Mouse (Mus musculus) C2C12 (cell line): Measurements from ENCODE around the gene Gp9. TPM values are rescaled to one million over a fixed set of nuclear protein-coding genes. Genes with fewer than 3 reads are reported as not detected.

Experiments used
- H3K27me3 ChIP-seq: one replicate; pipeline ENCODE4 v1.6.1; 2011; ENCODE audit not compliant: control insufficient read depth, insufficient read depth, insufficient read length
- H3K36me3 ChIP-seq: one replicate; pipeline ENCODE4 v1.6.1; 2011; ENCODE audit not compliant: control insufficient read depth, insufficient read depth
- H3K4me3 ChIP-seq: one replicate; pipeline ENCODE4 v1.5.1; 2011; ENCODE audit warnings: mild to moderate bottlenecking, control low read depth; ENCODE audit not compliant: poor library complexity, insufficient read depth, severe bottlenecking
- H3K79me2 ChIP-seq: one replicate; pipeline ENCODE4 v1.6.1; 2011; ENCODE audit not compliant: control insufficient read depth, insufficient read depth
- H3K79me3 ChIP-seq: one replicate; pipeline ENCODE4 v1.6.1; 2011; ENCODE audit warnings: low read depth, control low read depth
- H3ac ChIP-seq: one replicate; pipeline ENCODE3; 2011; ENCODE audit warnings: low read depth; ENCODE audit not compliant: control insufficient read depth, insufficient read length
- CEBPB ChIP-seq: IDR thresholded peaks from one replicate; pipeline ENCODE4 v1.6.1; 2011; ENCODE audit warnings: low read depth, mild to moderate bottlenecking, control low read depth, moderate library complexity
- CTCF ChIP-seq: IDR thresholded peaks from one replicate; pipeline ENCODE4 v1.5.1; 2011; ENCODE audit not compliant: control insufficient read depth, insufficient read depth, insufficient read length
- FOSL1 ChIP-seq: IDR thresholded peaks from one replicate; pipeline ENCODE4 v1.8.0; 2011; ENCODE audit warnings: mild to moderate bottlenecking, low read length; ENCODE audit not compliant: poor library complexity, insufficient read depth, severe bottlenecking
- MAX ChIP-seq: IDR thresholded peaks from one replicate; pipeline ENCODE4 v1.6.1; 2011; ENCODE audit warnings: mild to moderate bottlenecking, control low read depth
- MYOD1 ChIP-seq: IDR thresholded peaks from one replicate; pipeline ENCODE4 v1.6.1; 2011; ENCODE audit warnings: low read depth; ENCODE audit not compliant: control insufficient read depth, insufficient read length
- MYOG ChIP-seq: IDR thresholded peaks from one replicate; pipeline ENCODE4 v1.6.1; 2011; ENCODE audit not compliant: control insufficient read depth, insufficient read length; ENCODE audit errors: extremely low read depth
- USF1 ChIP-seq: IDR thresholded peaks from one replicate; pipeline ENCODE4 v1.6.1; 2011; ENCODE audit warnings: low read depth, mild to moderate bottlenecking, control low read depth, moderate library complexity
- long read RNA-seq, 2 experiments: library from polyadenylated mRNA; unstranded; transcript quantifications; one replicate each; pipeline ENCODE4 v2.0.0; 2019 to 2020
- polyA plus RNA-seq: library from polyadenylated mRNA; unstranded; fragments of >200 nt; fragmentation: generic; extraction: Trizol; gene quantifications from one replicate; pipeline ENCODE4 v1.2.1, GENCODE M21; 2012; ENCODE audit warnings: missing spikeins

Gp9 gene
- polyA plus RNA-seq: not detected
- long read RNA-seq, experiment 1: 0 reads
- long read RNA-seq, experiment 2: 0 reads

GRCm38 (mm10) chr6:87777842-87778241 is at the start of gene Gp9:
TSS of gene Gp9 (plus strand) at chr6:87778072.
- Histone ChIP-seq H3ac (no peak within 1 kb of the TSS), H3K79me2 (no peaks in the 10 kb centered on the region), H3K36me3 (no peaks in the 10 kb centered on the region), H3K4me3 (no peak within 1 kb of the TSS), H3K27me3 (no peaks in the 10 kb centered on the region), H3K79me3 (no peaks in the 10 kb centered on the region)
- TF ChIP-seq CEBPB: no peak
- TF ChIP-seq CTCF: no peak
- TF ChIP-seq USF1: no peak
- no peak for TF ChIP-seq MYOD1
- no peak for TF ChIP-seq MAX
- no peak for TF ChIP-seq FOSL1
- no peak for TF ChIP-seq MYOG

GRCm38 (mm10) chr6:87728102-87728501 is 49.8 kb upstream of the Gp9 start:
- H3K4me3 ChIP-seq: no peak overlapping the region
- peaks cover 34% of the 10 kb centered on the region for H3K27me3 ChIP-seq
- no peaks in the 10 kb centered on the region for H3K79me2 ChIP-seq
- H3ac ChIP-seq: no peak overlapping the region
- H3K36me3 ChIP-seq: no peaks in the 10 kb centered on the region
- no peaks in the 10 kb centered on the region for H3K79me3 ChIP-seq
- TF ChIP-seq MYOG: no peak
- no peak for TF ChIP-seq CEBPB

- TF ChIP-seq CEBPB: no peak
- no peak for TF ChIP-seq CTCF
- TF ChIP-seq USF1: no peak
- TF ChIP-seq FOSL1: no peak
- no peak for TF ChIP-seq MAX
- TF ChIP-seq MYOG: no peak
- TF ChIP-seq MYOD1: no peak
- no peak overlapping the region for H3ac ChIP-seq
- H3K36me3 ChIP-seq: no peaks in the 10 kb centered on the region
- no peaks in the 10 kb centered on the region for H3K79me3 ChIP-seq
- H3K27me3 ChIP-seq: peaks cover 47% of the 10 kb centered on the region
- no peak overlapping the region for H3K4me3 ChIP-seq
- no peaks in the 10 kb centered on the region for H3K79me2 ChIP-seq
Measured at GRCm38 (mm10) chr6:87730141-87730540, 47.7 kb upstream of the Gp9 start.

GRCm38 (mm10) chr6:87730591-87731462 is 47.0 kb upstream of the Gp9 start, which contains the start of gene Efcc1:
TSS of gene Efcc1 (plus strand) at chr6:87730869.
- Histone ChIP-seq H3K79me3 (no peaks in the 10 kb centered on the region), H3K36me3 (no peaks in the 10 kb centered on the region), H3K4me3 (no peak within 1 kb of the TSS), H3K27me3 (peaks cover 47% of the 10 kb centered on the region), H3ac (peak within 1 kb of the TSS; percentile 42), H3K79me2 (no peaks in the 10 kb centered on the region)
- TF ChIP-seq MYOG (no peak), CTCF (no peak), MYOD1 (no peak), FOSL1 (no peak), CEBPB (no peak), MAX (no peak), USF1 (no peak)

GRCm38 (mm10) chr6:87731463-87732095 is 46.3 kb upstream of the Gp9 start:
- H3ac ChIP-seq: no peak overlapping the region
- no peaks in the 10 kb centered on the region for H3K79me2 ChIP-seq
- no peak overlapping the region for H3K4me3 ChIP-seq
- H3K36me3 ChIP-seq: no peaks in the 10 kb centered on the region
- H3K79me3 ChIP-seq: no peaks in the 10 kb centered on the region
- TF ChIP-seq CEBPB (no peak), USF1 (no peak), CTCF (no peak), MAX (no peak), MYOG (no peak), MYOD1 (no peak), FOSL1 (no peak)
- peaks cover 47% of the 10 kb centered on the region for H3K27me3 ChIP-seq
